Mouse (Mus musculus): ENCODE results near the gene Dapk1.
"Not testable (repeated sequence)": the region's sequence is repeated elsewhere in the genome, so short reads cannot be mapped to it uniquely, and the experiment has no call there.

Dapk1 gene

GRCm38 (mm10) chr13:60601436-60602415, at the start of gene Dapk1:
TSS of gene Dapk1 (plus strand) at chr13:60601947.
- DNase-seq (ENCODE audit: low spot score in 2 of 2): peak; percentile 80 to 81

- no peak for DNase-seq (ENCODE audit: low spot score in 2 of 2)
These were observed 48.4 kb upstream of the Dapk1 start for GRCm38 (mm10) chr13:60553326-60553725.

- no peak for DNase-seq (ENCODE audit: low spot score in 2 of 2)
These were observed 45.3 kb upstream of the Dapk1 start for GRCm38 (mm10) chr13:60556476-60556875.

- DNase-seq (ENCODE audit: low spot score in 2 of 2): no peak
These were observed 44.8 kb upstream of the Dapk1 start for GRCm38 (mm10) chr13:60556911-60557310.

- no peak for DNase-seq (ENCODE audit: low spot score in 2 of 2)
These were observed 37.4 kb upstream of the Dapk1 start for GRCm38 (mm10) chr13:60564303-60564702.

- no peak for DNase-seq (ENCODE audit: low spot score in 2 of 2)
These were observed 32.7 kb upstream of the Dapk1 start for GRCm38 (mm10) chr13:60568934-60569548.

- DNase-seq (ENCODE audit: low spot score in 2 of 2): no peak
These were observed 32.2 kb upstream of the Dapk1 start for GRCm38 (mm10) chr13:60569549-60569941.

GRCm38 (mm10) chr13:60573541-60573940, 28.2 kb upstream of the Dapk1 start:
- no peak for DNase-seq (ENCODE audit: low spot score in 2 of 2)

GRCm38 (mm10) chr13:60573971-60574370, 27.8 kb upstream of the Dapk1 start:
- peak; percentile 4 to 5 for DNase-seq (ENCODE audit: low spot score in 2 of 2)

GRCm38 (mm10) chr13:60578541-60578940, 23.2 kb upstream of the Dapk1 start:
- DNase-seq (ENCODE audit: low spot score in 2 of 2): no peak

GRCm38 (mm10) chr13:60594866-60595265, 6.9 kb upstream of the Dapk1 start:
- peak in 1 of 2 experiments; percentile 32 for DNase-seq (ENCODE audit: low spot score in 2 of 2)

- peak; percentile 28 to 37 for DNase-seq (ENCODE audit: low spot score in 2 of 2)
These were observed 6.2 kb upstream of the Dapk1 start for GRCm38 (mm10) chr13:60595519-60595918.

GRCm38 (mm10) chr13:60602416-60603251, 887 bp downstream of the Dapk1 start:
- DNase-seq (ENCODE audit: low spot score in 2 of 2): peak; percentile 24 to 35

- DNase-seq (ENCODE audit: low spot score in 2 of 2): no peak
These were observed 1.5 kb downstream of the Dapk1 start for GRCm38 (mm10) chr13:60603252-60603562.

GRCm38 (mm10) chr13:60607411-60607810, 5.7 kb downstream of the Dapk1 start:
- DNase-seq (ENCODE audit: low spot score in 2 of 2): no peak

GRCm38 (mm10) chr13:60608411-60609046, 6.8 kb downstream of the Dapk1 start:
- no peak for DNase-seq (ENCODE audit: low spot score in 2 of 2)

GRCm38 (mm10) chr13:60609234-60609633, 7.5 kb downstream of the Dapk1 start:
- no peak for DNase-seq (ENCODE audit: low spot score in 2 of 2)

GRCm38 (mm10) chr13:60610558-60610957, 8.8 kb downstream of the Dapk1 start:
- DNase-seq (ENCODE audit: low spot score in 2 of 2): no peak

GRCm38 (mm10) chr13:60610971-60611370, 9.2 kb downstream of the Dapk1 start:
- not testable (repeated sequence) for DNase-seq (ENCODE audit: low spot score in 2 of 2)

- DNase-seq (ENCODE audit: low spot score in 2 of 2): no peak
These were observed 10.4 kb downstream of the Dapk1 start for GRCm38 (mm10) chr13:60612160-60612559.

GRCm38 (mm10) chr13:60614154-60614553, 12.4 kb downstream of the Dapk1 start:
- DNase-seq (ENCODE audit: low spot score in 2 of 2): no peak
